ENCODE assay signal across 11 mouse cellular contexts in genomic region chr2:180987432-180988030, GRCm38 (mm10). TPM values are rescaled to one million over a fixed set of nuclear protein-coding genes. Genes with fewer than 3 reads are reported as not detected.
A peak's percentile ranks its signal among the peaks of the same experiment; 100 is the strongest.
DNase-seq lines count a peak whose midpoint lies in the region; ATAC-seq and TF ChIP-seq lines count a peak whose summit lies in the region.
"Had no signal": no experiment of that assay in that cellular context is flagged by ENCODE, and none has a peak within 500 bp of the region (broad histone marks: within the 10 kb centered on the region; RNA-seq: fewer than 3 reads in every experiment).

No protein-coding gene starts in this region.

- H3K9ac ChIP-seq in intestine, embryonic 14.5 days (ENCODE audit: low read length) = no peak overlapping the region
- no peak overlapping the region for H3K9ac ChIP-seq in intestine, postnatal 0 days (ENCODE audit: low read depth, low read length)
- no peak overlapping the region for H3K9ac ChIP-seq in embryonic facial prominence, embryonic 12.5 days
- H3K9ac ChIP-seq in midbrain, embryonic 13.5 days (replicated peaks) = no peak overlapping the region
- H3K9ac ChIP-seq: liver, embryonic 14.5 days had no signal

- no peaks in the 10 kb centered on the region for H3K27me3 ChIP-seq in intestine, embryonic 14.5 days (replicated peaks; ENCODE audit: control insufficient read depth, insufficient read depth, low read length)
- no peaks in the 10 kb centered on the region for H3K27me3 ChIP-seq in intestine, postnatal 0 days (replicated peaks; ENCODE audit: control insufficient read depth, insufficient read depth, low read length)
- no peaks in the 10 kb centered on the region for H3K27me3 ChIP-seq in embryonic facial prominence, embryonic 12.5 days
- H3K27me3 ChIP-seq in midbrain, embryonic 13.5 days = no peaks in the 10 kb centered on the region

- no peak for DNase-seq in intestine, embryonic 14.5 days (ENCODE audit: low spot score)
- peak; percentile 33 for DNase-seq in brain, adult 2 months (ENCODE audit: low read depth, low spot score)
- no peak for DNase-seq in spleen, adult 12 weeks (ENCODE audit: low spot score)
- no peak for DNase-seq in cerebellum, postnatal 14 days
- DNase-seq: cerebellum, adult 9-10 months; heart, postnatal 10 days had no signal

- peak; percentile 20; the same call in 1 of the 2 replicates for ATAC-seq in intestine, embryonic 14.5 days (replicated peaks; ENCODE audit: low FRiP score, low TSS enrichment, low read depth)
- no peak for ATAC-seq in intestine, postnatal 0 days
- ATAC-seq in embryonic facial prominence, embryonic 12.5 days (ENCODE audit: insufficient number of reproducible peaks, insufficient read depth, low FRiP score, low TSS enrichment) = no peak
- peak; percentile 31; the same call in 1 of the 2 replicates for ATAC-seq in midbrain, embryonic 13.5 days

- H3K27ac ChIP-seq in intestine, embryonic 14.5 days (ENCODE audit: low read depth) = no peak overlapping the region
- no peak overlapping the region for H3K27ac ChIP-seq in intestine, postnatal 0 days (ENCODE audit: low read depth, low read length)
- 0 out of 2 replicates have a peak overlapping the region, but pooled peaks have one; percentile 36 for H3K27ac ChIP-seq in embryonic facial prominence, embryonic 12.5 days
- H3K27ac ChIP-seq in midbrain, embryonic 13.5 days = no peak overlapping the region
- H3K27ac ChIP-seq: liver, embryonic 14.5 days had no signal

- no peak for TF ChIP-seq CTCF in intestine, postnatal 0 days (IDR thresholded peaks at IDR 0.05; ENCODE audit: low read depth)

- H3K4me1 ChIP-seq in intestine, embryonic 14.5 days (replicated peaks; ENCODE audit: control insufficient read depth, insufficient read depth, low read length) = no peaks in the 10 kb centered on the region
- H3K4me1 ChIP-seq in intestine, postnatal 0 days (replicated peaks; ENCODE audit: control insufficient read depth, insufficient read depth, low read length) = no peaks in the 10 kb centered on the region
- H3K4me1 ChIP-seq in embryonic facial prominence, embryonic 12.5 days = peaks cover 10% of the 10 kb centered on the region; the same call in 1 of the 2 replicates
- peaks cover 19% of the 10 kb centered on the region for H3K4me1 ChIP-seq in midbrain, embryonic 13.5 days (replicated peaks)

- peaks cover 3% of the 10 kb centered on the region; the same call in 1 of the 2 replicates for H3K36me3 ChIP-seq in intestine, embryonic 14.5 days (ENCODE audit: control insufficient read depth, insufficient read depth, low read length)
- H3K36me3 ChIP-seq in intestine, postnatal 0 days (ENCODE audit: control insufficient read depth, insufficient read depth) = peaks cover 1% of the 10 kb centered on the region
- peaks cover 15% of the 10 kb centered on the region; the same call in 1 of the 2 replicates for H3K36me3 ChIP-seq in embryonic facial prominence, embryonic 12.5 days
- peaks cover 20% of the 10 kb centered on the region for H3K36me3 ChIP-seq in midbrain, embryonic 13.5 days

- no peak overlapping the region for H3K4me2 ChIP-seq in intestine, embryonic 14.5 days (ENCODE audit: low read length)
- no peak overlapping the region for H3K4me2 ChIP-seq in intestine, postnatal 0 days (replicated peaks; ENCODE audit: low read depth)
- H3K4me2 ChIP-seq in embryonic facial prominence, embryonic 12.5 days (replicated peaks) = no peak overlapping the region
- H3K4me2 ChIP-seq in midbrain, embryonic 13.5 days (replicated peaks) = no peak overlapping the region

- H3K9me3 ChIP-seq in intestine, embryonic 14.5 days (ENCODE audit: control insufficient read depth, low read length) = no peaks in the 10 kb centered on the region
- no peaks in the 10 kb centered on the region for H3K9me3 ChIP-seq in intestine, postnatal 0 days (ENCODE audit: control insufficient read depth)
- H3K9me3 ChIP-seq in embryonic facial prominence, embryonic 12.5 days = no peaks in the 10 kb centered on the region
- no peaks in the 10 kb centered on the region for H3K9me3 ChIP-seq in midbrain, embryonic 13.5 days

- 74% methylated on average over 5 of the region's 5 CpGs for WGBS in intestine, embryonic 14.5 days
- 72% methylated on average over 5 of the region's 5 CpGs for WGBS in intestine, postnatal 0 days
- 23% methylated on average over 5 of the region's 5 CpGs for WGBS in embryonic facial prominence, embryonic 12.5 days
- 43% methylated on average over 5 of the region's 5 CpGs for WGBS in midbrain, embryonic 13.5 days

- H3K4me3 ChIP-seq in intestine, embryonic 14.5 days (ENCODE audit: low read depth, low read length) = no peak overlapping the region
- no peak overlapping the region for H3K4me3 ChIP-seq in intestine, postnatal 0 days (ENCODE audit: low read depth, low read length)
- H3K4me3 ChIP-seq in embryonic facial prominence, embryonic 12.5 days = no peak overlapping the region
- H3K4me3 ChIP-seq in midbrain, embryonic 13.5 days (replicated peaks) = no peak overlapping the region

RNA-seq across cellular contexts. Expression of gene Col20a1, which starts 1.2 kb away (rescaled TPM):
- polyA plus RNA-seq in intestine, embryonic 14.5 days (2014; fragmentation: Nextera tagmentation; extraction: Ambion mirVana) = 0.24 and 0.26 TPM in 2 replicates
- polyA plus RNA-seq in intestine, postnatal 0 days (2015; fragmentation: Nextera tagmentation; extraction: Ambion mirVana) = 0.43 and 0.80 TPM in 2 replicates
- polyA plus RNA-seq in embryonic facial prominence, embryonic 12.5 days (2016; fragmentation: Nextera tagmentation; extraction: Ambion mirVana) = 1.3 and 1.7 TPM in 2 replicates
- 0.12 and 0.35 TPM in 2 replicates for polyA plus RNA-seq in midbrain, embryonic 13.5 days (2015; fragmentation: Nextera tagmentation; extraction: Ambion mirVana)

RNA-seq across cellular contexts. Expression of gene Arfgap1, which starts 20.5 kb away (rescaled TPM):
- polyA plus RNA-seq in intestine, embryonic 14.5 days (2014; fragmentation: Nextera tagmentation; extraction: Ambion mirVana) = 77.0 and 78.6 TPM in 2 replicates
- 44.0 and 51.9 TPM in 2 replicates for polyA plus RNA-seq in intestine, postnatal 0 days (2015; fragmentation: Nextera tagmentation; extraction: Ambion mirVana)
- polyA plus RNA-seq in embryonic facial prominence, embryonic 12.5 days (2016; fragmentation: Nextera tagmentation; extraction: Ambion mirVana) = 113 and 116 TPM in 2 replicates
- polyA plus RNA-seq in midbrain, embryonic 13.5 days (2015; fragmentation: Nextera tagmentation; extraction: Ambion mirVana) = 98.9 and 103 TPM in 2 replicates

RNA-seq across cellular contexts. Expression of gene Nkain4, which starts 33.0 kb away (rescaled TPM):
- 51.0 and 53.3 TPM in 2 replicates for polyA plus RNA-seq in intestine, embryonic 14.5 days (2014; fragmentation: Nextera tagmentation; extraction: Ambion mirVana)
- polyA plus RNA-seq in intestine, postnatal 0 days (2015; fragmentation: Nextera tagmentation; extraction: Ambion mirVana) = 22.9 and 25.9 TPM in 2 replicates
- 21.7 and 25.5 TPM in 2 replicates for polyA plus RNA-seq in embryonic facial prominence, embryonic 12.5 days (2016; fragmentation: Nextera tagmentation; extraction: Ambion mirVana)
- polyA plus RNA-seq in midbrain, embryonic 13.5 days (2015; fragmentation: Nextera tagmentation; extraction: Ambion mirVana) = 94.0 and 101 TPM in 2 replicates

RNA-seq across cellular contexts. Expression of gene Chrna4, which starts 55.8 kb away (rescaled TPM):
- polyA plus RNA-seq in intestine, embryonic 14.5 days (2014; fragmentation: Nextera tagmentation; extraction: Ambion mirVana) = 2.0 and 2.1 TPM in 2 replicates
- 0.30 and 0.33 TPM in 2 replicates for polyA plus RNA-seq in intestine, postnatal 0 days (2015; fragmentation: Nextera tagmentation; extraction: Ambion mirVana)
- polyA plus RNA-seq in embryonic facial prominence, embryonic 12.5 days (2016; fragmentation: Nextera tagmentation; extraction: Ambion mirVana) = 5.5 and 7.1 TPM in 2 replicates
- 44.1 and 52.7 TPM in 2 replicates for polyA plus RNA-seq in midbrain, embryonic 13.5 days (2015; fragmentation: Nextera tagmentation; extraction: Ambion mirVana)

RNA-seq across cellular contexts. Expression of gene Birc7, which starts 58.7 kb away (rescaled TPM):
- polyA plus RNA-seq in intestine, embryonic 14.5 days (2014; fragmentation: Nextera tagmentation; extraction: Ambion mirVana) = 0.26 TPM in 1 of 2 replicates, not detected in the other
- polyA plus RNA-seq in intestine, postnatal 0 days (2015; fragmentation: Nextera tagmentation; extraction: Ambion mirVana) = not detected in 2 replicates
- 0.14 TPM in 1 of 2 replicates, not detected in the other for polyA plus RNA-seq in embryonic facial prominence, embryonic 12.5 days (2016; fragmentation: Nextera tagmentation; extraction: Ambion mirVana)
- 0.27 and 0.55 TPM in 2 replicates for polyA plus RNA-seq in midbrain, embryonic 13.5 days (2015; fragmentation: Nextera tagmentation; extraction: Ambion mirVana)
- polyA plus RNA-seq: kidney, embryonic 16.5 days; liver, embryonic 14.5 days had no signal

Comparison
In these comparisons a context has a peak if more than half of its experiments do, and no peak if none do; other contexts are left out.
1. ATAC-seq: peak in intestine, embryonic 14.5 days (single experiment) and midbrain, embryonic 13.5 days (single experiment); none in intestine, postnatal 0 days (single experiment) and embryonic facial prominence, embryonic 12.5 days (single experiment).